Mouse (Mus musculus) hindbrain, postnatal 0 days (tissue): ENCODE results near the gene Slc5a10. TPM values are rescaled to one million over a fixed set of nuclear protein-coding genes. Genes with fewer than 3 reads are reported as not detected.

Source experiments
- ATAC-seq: fragments of 200-750 bp; cut with Nextera tagmentation; 2 replicates; pipeline ENCODE4 v1.8.0; 2017; ENCODE audit warnings: mild to moderate bottlenecking, moderate TSS enrichment, moderate library complexity
- DNase-seq: peaks from one replicate; pipeline ENCODE4 v3.0.0-alpha.2; 2015; ENCODE audit warnings: low spot score
- H3K27ac ChIP-seq: fragments of 300-500 bp; sonication (generic); 2 replicates; pipeline ENCODE4 v1.5.1; 2014; ENCODE audit warnings: mild to moderate bottlenecking
- H3K27me3 ChIP-seq: fragments of 300-500 bp; sonication (generic); 2 replicates; pipeline ENCODE4 v1.6.1; 2014; ENCODE audit warnings: low read length, mixed read lengths; ENCODE audit not compliant: insufficient read depth
- H3K36me3 ChIP-seq: fragments of 300-500 bp; sonication (generic); 2 replicates; pipeline ENCODE4 v1.6.1; 2014; ENCODE audit warnings: low read length, mixed read lengths; ENCODE audit not compliant: insufficient read depth
- H3K4me1 ChIP-seq: fragments of 300-500 bp; sonication (generic); 2 replicates; pipeline ENCODE4 v1.6.1; 2014; ENCODE audit warnings: antibody characterized with exemption, low read length, mixed read lengths; ENCODE audit not compliant: insufficient read depth
- H3K4me2 ChIP-seq: fragments of 300-500 bp; sonication (generic); 2 replicates; pipeline ENCODE4 v1.6.1; 2014; ENCODE audit warnings: low read depth, mild to moderate bottlenecking, low read length, moderate library complexity, mixed read lengths
- H3K4me3 ChIP-seq: fragments of 300-500 bp; sonication (generic); 2 replicates; pipeline ENCODE4 v1.5.1; 2014; ENCODE audit warnings: low read length
- H3K9ac ChIP-seq: fragments of 300-500 bp; sonication (generic); replicated peaks from 2 replicates; pipeline ENCODE4 v1.6.1; 2014; ENCODE audit warnings: mild to moderate bottlenecking, low read length, moderate library complexity, mixed read lengths
- H3K9me3 ChIP-seq: fragments of 300-500 bp; sonication (generic); 2 replicates; pipeline ENCODE4 v1.6.1; 2016; ENCODE audit warnings: low read length, mixed read lengths
- CTCF ChIP-seq: IDR thresholded peaks from 2 replicates; pipeline ENCODE4 v1.5.1; 2016; ENCODE audit warnings: antibody characterized with exemption, control low read depth, low read depth
- WGBS: fragments of 180-500 bp; shearing (Covaris S2); extraction: QIAGEN DNeasy Blood & Tissue Kit; methylation state at CpG from one replicate; pipeline ENCODE4 v1.1.7; 2014; 5-methylcytosine and 5-hydroxymethylcytosine counted together
- polyA plus RNA-seq: library from polyadenylated mRNA; unstranded; fragments of >200 nt; fragmentation: Nextera tagmentation; extraction: Ambion mirVana; gene quantifications from 2 replicates; pipeline ENCODE4 v1.2.1, GENCODE M21; 2015
- total RNA-seq: library from RNA; depleted of rRNA; stranded (reverse); fragments of >200 nt; gene quantifications from 2 replicates; pipeline ENCODE4 v1.2.3, GENCODE M21; 2014; rRNA removed

Slc5a10 gene
- total and polyA plus RNA-seq, 2 experiments from 2014 or later: 0.19 to 0.21 TPM

DNA sequence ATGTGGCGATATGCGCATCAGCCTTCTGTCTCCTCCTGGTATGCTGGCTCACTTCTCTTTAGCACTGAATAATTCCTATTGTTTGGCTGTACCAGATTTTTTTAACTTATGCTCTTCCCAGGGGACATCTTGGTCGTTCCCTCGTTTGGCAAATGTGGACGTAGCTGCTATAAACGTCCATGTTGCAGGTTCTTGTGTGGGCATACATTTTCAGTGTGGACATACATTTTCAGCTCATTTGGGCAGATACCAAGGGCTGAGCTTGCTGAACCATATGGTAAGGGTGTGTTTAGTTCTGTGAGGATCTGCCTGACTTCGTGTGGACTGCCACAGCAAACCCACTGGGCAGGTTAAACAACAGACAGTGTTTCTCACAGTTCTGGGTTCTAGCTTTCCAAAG lies 95.5 kb downstream of the Slc5a10 start:
- no peak for TF ChIP-seq CTCF
- H3K36me3 ChIP-seq: no peaks in the 10 kb centered on the region
- H3K9me3 ChIP-seq: no peaks in the 10 kb centered on the region
- H3K27me3 ChIP-seq: no peaks in the 10 kb centered on the region
- WGBS: 75% methylated on average over 7 of the region's 7 CpGs
- H3K9ac ChIP-seq: no peak overlapping the region
- no peaks in the 10 kb centered on the region for H3K4me1 ChIP-seq
- no peak for ATAC-seq
- no peak overlapping the region for H3K4me3 ChIP-seq
- no peak overlapping the region for H3K4me2 ChIP-seq
- H3K27ac ChIP-seq: no peak overlapping the region
- DNase-seq: no peak

Other genes starting within 250 kb of the Slc5a10 start
- 42.1 and 68.1 TPM in 2 replicates for gene Mfap4, start 235.4 kb downstream of the Slc5a10 start, total RNA-seq
- 38.7 and 43.3 TPM in 2 replicates for gene Mfap4, start 235.4 kb downstream of the Slc5a10 start, polyA plus RNA-seq
- gene Mapk7, start 226.4 kb downstream of the Slc5a10 start, total RNA-seq: 50.5 and 58.8 TPM in 2 replicates
- 43.1 TPM in 2 replicates for gene Mapk7, start 226.4 kb downstream of the Slc5a10 start, polyA plus RNA-seq
- 22.8 and 33.9 TPM in 2 replicates for gene B9d1, start 215.7 kb downstream of the Slc5a10 start, total RNA-seq
- 26.2 and 29.7 TPM in 2 replicates for gene B9d1, start 215.7 kb downstream of the Slc5a10 start, polyA plus RNA-seq
- gene Epn2, start 141.1 kb downstream of the Slc5a10 start, total RNA-seq: 76.4 and 84.2 TPM in 2 replicates
- gene Epn2, start 141.1 kb downstream of the Slc5a10 start, polyA plus RNA-seq: 56.1 and 59.9 TPM in 2 replicates
- gene Grap, start 67.6 kb downstream of the Slc5a10 start, total RNA-seq: 7.4 and 11.9 TPM in 2 replicates
- 7.7 and 8.1 TPM in 2 replicates for gene Grap, start 67.6 kb downstream of the Slc5a10 start, polyA plus RNA-seq
- gene Fam83g, start 36.7 kb downstream of the Slc5a10 start, total RNA-seq: 0.11 and 0.21 TPM in 2 replicates
- gene Fam83g, start 36.7 kb downstream of the Slc5a10 start, polyA plus RNA-seq: 0.10 TPM in 2 replicates
- gene Prpsap2, start 41.3 kb upstream of the Slc5a10 start, total RNA-seq: 42.7 and 46.2 TPM in 2 replicates
- 40.7 and 45.6 TPM in 2 replicates for gene Prpsap2, start 41.3 kb upstream of the Slc5a10 start, polyA plus RNA-seq
- 111 and 127 TPM in 2 replicates for gene Ulk2, start 134.2 kb upstream of the Slc5a10 start, total RNA-seq
- 29.3 and 30.4 TPM in 2 replicates for gene Ulk2, start 134.2 kb upstream of the Slc5a10 start, polyA plus RNA-seq
- 13.4 and 24.0 TPM in 2 replicates for gene Akap10, start 209.4 kb upstream of the Slc5a10 start, total RNA-seq
- gene Akap10, start 209.4 kb upstream of the Slc5a10 start, polyA plus RNA-seq: 6.4 and 6.6 TPM in 2 replicates
- 34.0 and 39.6 TPM in 2 replicates for gene Specc1, start 235.9 kb upstream of the Slc5a10 start, total RNA-seq
- 20.5 and 20.7 TPM in 2 replicates for gene Specc1, start 235.9 kb upstream of the Slc5a10 start, polyA plus RNA-seq